Mouse (Mus musculus): ENCODE data around the gene Maml3.

DNA sequence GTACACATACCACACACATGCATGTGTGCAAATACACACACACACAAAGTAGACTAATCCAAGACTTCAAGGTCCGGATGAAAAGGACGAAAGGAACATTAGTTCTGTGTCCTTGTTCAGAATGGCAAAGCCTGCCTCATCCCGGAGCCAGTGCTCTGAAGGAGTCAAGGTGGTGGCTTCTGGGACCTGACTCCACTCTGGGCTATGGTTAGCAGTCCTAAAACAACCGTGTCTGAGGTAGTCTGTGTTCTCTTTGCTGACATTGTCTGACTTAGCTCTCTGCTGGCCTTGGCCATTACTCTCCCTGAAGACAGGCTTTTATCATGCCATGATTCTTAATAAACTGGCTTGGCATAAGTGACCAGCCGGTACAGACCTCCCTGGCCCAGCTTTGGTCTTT, 445.5 kb downstream of the Maml3 start:
- TF ChIP-seq CTCF (IDR thresholded peaks at IDR 0.05; ENCODE audit: low read depth), result no peak
- no peak for TF ChIP-seq EP300 (IDR thresholded peaks at IDR 0.05; ENCODE audit: low read depth)
